Mouse (Mus musculus): ENCODE measurements around the gene Txnrd1. TPM values are rescaled to one million over a fixed set of nuclear protein-coding genes. Genes with fewer than 3 reads are reported as not detected.
A peak's percentile ranks its signal among the peaks of the same experiment; 100 is the strongest.

The Txnrd1 gene
- total RNA-seq, 1 experiment from 2014 or later = 42.0 TPM

DNA sequence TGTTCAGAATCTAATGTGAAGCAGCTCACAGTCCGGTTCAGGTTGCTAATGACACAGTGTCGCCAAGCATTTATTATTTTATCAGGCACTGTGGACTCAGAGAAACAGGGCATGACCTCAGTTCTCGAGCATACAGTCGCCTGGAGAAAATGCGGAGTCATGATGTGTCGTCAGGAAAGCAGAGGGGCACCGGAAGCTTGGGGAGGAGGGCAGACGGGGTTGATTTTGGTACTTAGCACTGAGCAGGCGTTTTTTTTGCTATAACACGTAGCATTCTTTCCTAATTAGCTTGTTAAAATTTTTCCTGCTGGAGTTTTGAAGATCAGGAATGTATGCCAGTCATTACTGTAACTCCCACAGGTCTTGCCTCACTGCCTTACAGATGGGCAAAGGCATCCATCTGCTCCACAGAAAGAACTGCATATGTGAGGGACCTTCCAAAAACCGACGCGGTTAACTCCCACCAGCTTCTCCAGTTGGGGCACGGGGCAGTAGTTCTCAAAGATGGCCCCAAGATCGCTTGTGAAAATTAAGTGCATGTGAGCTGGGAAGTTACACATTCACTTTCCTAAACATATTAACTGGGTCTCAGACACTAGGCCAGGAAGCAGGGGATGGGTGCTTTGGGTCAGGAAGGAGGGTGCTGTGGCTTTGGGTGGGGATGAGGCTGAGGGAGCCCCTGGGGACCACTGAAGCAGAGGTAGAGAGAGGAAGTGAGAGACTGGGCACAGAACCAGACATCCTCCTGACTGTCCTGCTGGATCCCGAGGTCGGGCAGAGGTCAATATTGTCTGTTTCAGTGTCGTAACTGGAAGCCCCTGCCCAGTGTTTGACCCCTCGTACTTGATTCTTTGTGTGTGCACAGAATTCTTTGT is 19.4 kb upstream of the Txnrd1 start:
- ATAC-seq (ENCODE audit: extremely low read depth, insufficient number of reproducible peaks, low FRiP score, poor library complexity, severe bottlenecking) = peak; percentile 68; the same call in 1 of the 2 replicates

DNA sequence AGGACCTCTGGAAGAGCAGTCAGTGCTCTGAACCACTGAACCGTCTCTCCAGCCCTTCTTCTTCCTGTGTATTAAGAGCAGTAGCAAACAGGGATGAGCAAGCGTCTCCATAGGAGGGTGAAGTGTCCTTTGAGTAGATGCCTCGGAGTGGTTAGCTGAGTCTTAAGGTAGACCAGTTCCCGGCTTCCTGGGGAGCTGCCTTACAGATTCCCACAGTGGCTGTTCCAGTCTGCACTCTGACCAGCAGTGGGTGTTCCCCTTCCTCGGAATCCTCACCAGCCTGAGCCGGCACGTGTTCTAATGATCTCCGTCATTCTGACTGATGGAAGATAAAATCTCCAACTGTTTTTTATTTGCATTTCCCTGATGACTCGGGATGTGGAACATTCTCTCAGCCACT is 17.3 kb upstream of the Txnrd1 start:
- ATAC-seq (ENCODE audit: extremely low read depth, insufficient number of reproducible peaks, low FRiP score, poor library complexity, severe bottlenecking) = no peak

DNA sequence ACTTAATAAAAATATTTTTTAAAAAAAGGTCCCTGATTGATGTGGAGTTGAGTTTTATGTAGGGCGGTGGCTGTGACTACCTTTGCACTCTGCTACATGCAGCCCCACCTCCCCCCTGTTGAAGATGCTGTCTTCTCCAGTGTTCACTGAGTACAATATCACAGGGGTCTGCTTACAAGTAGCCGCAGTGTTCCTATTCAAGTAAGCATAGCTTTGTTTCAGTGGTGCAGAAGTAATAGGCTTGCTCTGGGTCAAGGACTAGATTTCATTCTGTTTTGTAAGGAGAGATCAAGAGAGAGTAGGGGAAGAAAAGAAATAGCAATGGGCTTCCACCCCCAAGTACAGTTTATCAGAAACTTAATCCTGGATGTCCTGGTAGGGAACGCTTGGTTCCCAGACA is 16.2 kb upstream of the Txnrd1 start:
- no peak for ATAC-seq (ENCODE audit: extremely low read depth, insufficient number of reproducible peaks, low FRiP score, poor library complexity, severe bottlenecking)

DNA sequence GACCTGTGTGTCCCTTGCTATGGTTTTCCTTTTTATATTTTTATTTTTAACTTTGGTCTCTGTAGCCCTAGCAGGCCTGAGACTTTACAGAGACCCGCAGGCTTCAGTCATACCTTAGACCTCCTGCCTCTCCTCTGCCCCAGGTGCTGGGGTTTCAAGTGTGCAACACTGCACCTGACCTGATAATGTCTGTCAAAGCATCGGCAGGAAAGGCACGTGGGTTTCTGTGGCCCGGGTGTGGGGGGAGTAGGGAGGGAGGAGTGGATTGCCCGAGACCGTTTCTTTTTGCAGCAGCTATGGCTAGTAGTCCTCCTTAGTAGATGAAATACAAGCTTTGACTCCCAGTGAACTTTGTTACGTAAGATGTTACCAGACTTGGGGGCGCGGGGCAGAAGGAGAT is 15.8 kb upstream of the Txnrd1 start:
- ATAC-seq (ENCODE audit: extremely low read depth, insufficient number of reproducible peaks, low FRiP score, poor library complexity, severe bottlenecking) = no peak

GRCm38 (mm10) chr10:82818661-82819060 is 15.1 kb upstream of the Txnrd1 start:
- ATAC-seq (ENCODE audit: extremely low read depth, insufficient number of reproducible peaks, low FRiP score, poor library complexity, severe bottlenecking) = no peak

- no peak for ATAC-seq (ENCODE audit: extremely low read depth, insufficient number of reproducible peaks, low FRiP score, poor library complexity, severe bottlenecking)
Observed at GRCm38 (mm10) chr10:82823108-82823778, 10.5 kb upstream of the Txnrd1 start.

DNA sequence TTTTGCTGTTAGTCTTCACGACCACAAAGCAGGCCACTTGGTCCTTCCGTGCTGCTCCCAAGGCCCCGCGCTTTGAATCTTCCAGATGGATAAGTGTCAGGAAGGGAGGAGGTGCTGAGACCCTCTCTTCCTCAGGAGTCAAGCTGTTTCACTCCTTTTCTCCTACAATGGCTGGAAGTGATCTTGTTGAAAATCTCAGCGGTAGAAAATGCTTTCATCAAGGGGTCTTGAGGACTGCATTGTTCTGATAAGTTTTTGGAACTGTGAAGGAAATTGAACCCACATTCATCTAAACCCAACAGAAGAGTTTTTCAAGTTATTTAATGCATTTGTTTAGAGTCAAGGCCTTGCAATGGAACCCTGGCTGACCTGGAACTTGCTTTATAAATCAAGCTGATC is 10.0 kb upstream of the Txnrd1 start:
- no peak for ATAC-seq (ENCODE audit: extremely low read depth, insufficient number of reproducible peaks, low FRiP score, poor library complexity, severe bottlenecking)

DNA sequence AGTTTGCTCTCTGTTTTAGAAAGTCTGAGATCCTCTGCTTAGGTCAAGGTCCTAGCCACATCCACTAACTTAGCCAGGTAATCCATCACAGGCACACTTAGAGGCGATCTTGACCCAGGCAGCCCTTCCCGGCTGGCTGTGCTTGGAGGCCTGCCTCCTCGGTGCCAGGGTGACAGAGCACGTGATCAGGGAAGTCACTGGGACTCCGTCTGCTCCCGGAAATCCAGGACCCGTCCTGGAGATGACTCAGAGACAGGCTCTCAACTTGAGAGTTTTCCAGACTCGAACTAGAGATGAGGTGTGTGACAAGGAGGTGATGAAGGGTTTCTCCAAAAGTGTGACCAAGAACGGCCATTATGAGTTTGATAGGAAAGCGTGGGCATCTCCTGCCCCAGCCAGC is 9.2 kb upstream of the Txnrd1 start:
- no peak for ATAC-seq (ENCODE audit: extremely low read depth, insufficient number of reproducible peaks, low FRiP score, poor library complexity, severe bottlenecking)

GRCm38 (mm10) chr10:82826516-82826915 is 7.2 kb upstream of the Txnrd1 start:
- no peak for ATAC-seq (ENCODE audit: extremely low read depth, insufficient number of reproducible peaks, low FRiP score, poor library complexity, severe bottlenecking)

DNA sequence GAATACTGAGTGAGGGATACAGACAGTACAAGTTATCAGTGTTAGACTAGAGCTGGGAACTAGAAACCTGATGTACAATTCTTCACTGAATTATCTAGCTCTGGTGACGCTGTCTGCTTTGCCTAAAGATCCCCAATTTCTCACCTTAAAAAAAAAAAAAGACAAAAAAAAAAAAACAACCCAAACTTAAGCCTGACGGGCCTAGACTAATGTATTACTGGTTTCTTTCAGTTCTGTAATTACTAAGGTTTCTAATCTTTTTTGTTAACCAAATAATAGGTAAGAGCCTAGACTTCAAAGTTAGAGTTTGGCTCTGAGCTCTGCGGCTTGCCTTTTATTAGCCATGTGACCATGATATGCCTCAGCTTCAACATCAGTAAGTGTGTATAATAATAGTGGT is 2.1 kb downstream of the Txnrd1 start:
- no peak for ATAC-seq (ENCODE audit: extremely low read depth, insufficient number of reproducible peaks, low FRiP score, poor library complexity, severe bottlenecking)

- no peak for ATAC-seq (ENCODE audit: extremely low read depth, insufficient number of reproducible peaks, low FRiP score, poor library complexity, severe bottlenecking)
Observed at GRCm38 (mm10) chr10:82838390-82838789, 4.6 kb downstream of the Txnrd1 start.

DNA sequence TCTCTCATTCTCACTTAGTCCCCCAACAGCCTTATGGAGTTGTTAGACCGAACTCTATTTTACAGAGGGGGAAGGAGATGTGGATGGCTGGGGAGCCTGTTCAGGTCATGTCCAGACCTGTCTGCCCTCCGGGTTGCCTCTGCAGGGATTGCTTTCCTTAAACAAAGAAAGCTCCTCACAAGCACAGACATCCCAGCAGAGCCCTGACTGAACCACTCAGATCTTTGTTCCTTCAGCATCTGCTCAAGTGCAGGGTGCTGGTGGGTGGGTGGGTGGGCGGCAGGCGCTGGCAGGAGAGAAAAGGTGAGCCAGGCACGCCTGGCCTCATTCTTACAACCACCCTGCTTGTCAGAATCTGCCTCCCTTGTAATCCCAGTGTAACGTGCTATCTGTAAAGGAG is 10.3 kb downstream of the Txnrd1 start:
- ATAC-seq (ENCODE audit: extremely low read depth, insufficient number of reproducible peaks, low FRiP score, poor library complexity, severe bottlenecking) = no peak

DNA sequence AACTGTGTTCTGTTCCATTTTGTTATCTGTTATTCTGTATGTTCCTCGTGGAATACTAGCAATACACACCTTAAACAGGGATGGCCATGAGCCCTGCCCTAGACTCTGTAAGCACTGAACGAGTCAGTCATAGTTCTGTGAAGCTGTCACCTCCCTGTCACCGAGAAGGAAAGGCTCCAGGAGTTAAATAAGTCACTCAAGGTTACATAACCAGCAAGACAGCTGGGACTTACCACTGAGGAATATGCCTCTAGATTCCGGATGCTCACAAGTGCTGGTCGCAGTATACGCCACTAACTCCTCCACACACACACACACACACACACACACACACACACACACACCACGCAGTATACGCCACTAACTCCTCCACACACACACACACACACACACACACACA is 11.0 kb downstream of the Txnrd1 start:
- ATAC-seq (ENCODE audit: extremely low read depth, insufficient number of reproducible peaks, low FRiP score, poor library complexity, severe bottlenecking) = no peak

- no peak for ATAC-seq (ENCODE audit: extremely low read depth, insufficient number of reproducible peaks, low FRiP score, poor library complexity, severe bottlenecking)
Observed at GRCm38 (mm10) chr10:82847821-82848459, 14.2 kb downstream of the Txnrd1 start.

DNA sequence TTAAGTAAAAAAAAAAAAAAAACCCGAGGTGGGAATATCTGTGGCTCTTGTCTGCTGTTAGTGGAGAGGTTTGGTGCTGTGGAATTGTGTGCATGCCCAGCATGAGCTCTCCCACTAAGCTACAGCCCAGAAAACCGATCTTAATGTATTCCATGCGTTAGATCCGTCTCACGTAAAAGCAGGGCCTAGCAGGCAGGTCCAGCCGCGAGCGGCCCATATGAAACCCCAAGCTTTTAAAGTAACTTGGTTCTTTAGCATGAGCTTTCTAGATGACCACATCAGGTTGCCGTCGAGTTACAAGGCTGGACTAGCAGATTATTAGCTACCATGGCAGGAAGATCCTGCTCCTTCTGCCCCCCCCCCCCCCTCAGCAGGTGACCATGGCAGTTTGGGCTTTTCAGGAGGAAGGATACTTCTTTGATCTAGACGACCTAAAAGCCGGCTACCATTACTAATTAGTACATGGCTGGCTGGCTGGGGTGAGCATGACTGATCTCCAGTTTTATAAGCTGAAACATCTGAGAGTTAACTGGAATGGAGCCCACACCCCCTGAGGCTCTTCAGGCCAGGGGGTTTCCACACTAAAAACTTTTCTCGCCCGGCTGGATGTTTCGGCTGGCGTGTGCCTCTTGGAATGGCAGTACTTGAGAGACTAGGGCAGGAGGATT is 16.1 kb downstream of the Txnrd1 start:
- no peak for ATAC-seq (ENCODE audit: extremely low read depth, insufficient number of reproducible peaks, low FRiP score, poor library complexity, severe bottlenecking)

DNA sequence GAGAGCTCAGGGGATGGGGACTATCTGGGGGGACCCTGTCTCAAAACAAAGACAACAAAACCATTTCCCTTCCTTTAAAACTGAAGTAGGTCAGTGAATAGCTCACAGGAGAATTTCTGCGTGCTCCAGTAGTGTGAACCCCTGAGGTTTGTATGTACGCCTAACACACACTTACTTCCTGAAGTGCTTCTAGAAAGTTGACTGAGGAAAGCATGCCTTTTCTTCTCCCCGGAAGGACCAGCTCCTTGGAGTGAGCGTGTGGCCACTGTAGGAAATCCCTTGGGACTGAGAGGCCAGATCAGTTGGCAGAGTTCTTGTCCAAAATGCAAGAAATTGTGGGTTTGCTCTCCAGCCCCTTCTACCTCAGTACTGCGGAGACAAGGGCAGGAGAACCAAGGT is 16.6 kb downstream of the Txnrd1 start:
- ATAC-seq (ENCODE audit: extremely low read depth, insufficient number of reproducible peaks, low FRiP score, poor library complexity, severe bottlenecking) = no peak

DNA sequence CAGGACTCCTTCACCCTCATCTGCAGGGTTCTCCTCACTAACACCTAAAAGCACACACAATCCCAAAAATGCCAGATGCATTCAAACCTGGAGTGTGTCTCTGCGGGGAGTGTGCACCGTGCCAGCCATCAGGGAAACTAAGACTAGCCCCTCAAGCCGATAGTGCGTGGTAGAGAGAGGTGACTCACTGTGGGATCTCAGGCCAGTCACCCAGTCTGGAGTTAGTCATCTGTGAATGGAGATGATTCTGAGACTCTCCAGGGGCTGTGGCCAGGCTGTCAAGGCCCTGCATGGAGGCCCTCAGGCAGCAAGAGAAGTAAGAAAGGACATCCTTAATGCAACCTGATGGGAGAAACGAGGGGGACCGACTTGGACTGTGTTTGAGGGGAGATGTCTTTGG is 18.0 kb downstream of the Txnrd1 start:
- no peak for ATAC-seq (ENCODE audit: extremely low read depth, insufficient number of reproducible peaks, low FRiP score, poor library complexity, severe bottlenecking)

- ATAC-seq (ENCODE audit: extremely low read depth, insufficient number of reproducible peaks, low FRiP score, poor library complexity, severe bottlenecking) = no peak
Observed at GRCm38 (mm10) chr10:82858032-82858680, 24.4 kb downstream of the Txnrd1 start.
